Mouse (Mus musculus): ENCODE data around the gene Gnaz.

Gene Gnaz

GRCm38 (mm10) chr10:74966850-74967451 is at the start of gene Gnaz:
Gene Gnaz (plus strand): TSS chr10:74967177.
- peak; percentile 93 for DNase-seq (ENCODE audit: low read depth, low spot score)

GRCm38 (mm10) chr10:74919277-74919676 is 47.7 kb upstream of the Gnaz start:
- no peak for DNase-seq (ENCODE audit: low read depth, low spot score)

- DNase-seq (ENCODE audit: low read depth, low spot score): peak; percentile 67
These were observed 46.0 kb upstream of the Gnaz start for GRCm38 (mm10) chr10:74920853-74921567.

- DNase-seq (ENCODE audit: low read depth, low spot score): no peak
These were observed 45.4 kb upstream of the Gnaz start for GRCm38 (mm10) chr10:74921614-74922013.

- no peak for DNase-seq (ENCODE audit: low read depth, low spot score)
These were observed 44.2 kb upstream of the Gnaz start for GRCm38 (mm10) chr10:74922763-74923162.

GRCm38 (mm10) chr10:74924274-74924673 is 42.7 kb upstream of the Gnaz start:
- DNase-seq (ENCODE audit: low read depth, low spot score): no peak

GRCm38 (mm10) chr10:74925324-74925723 is 41.7 kb upstream of the Gnaz start:
- DNase-seq (ENCODE audit: low read depth, low spot score): no peak

- no peak for DNase-seq (ENCODE audit: low read depth, low spot score)
These were observed 38.7 kb upstream of the Gnaz start for GRCm38 (mm10) chr10:74928276-74928675.

GRCm38 (mm10) chr10:74929578-74929977 is 37.4 kb upstream of the Gnaz start:
- no peak for DNase-seq (ENCODE audit: low read depth, low spot score)

GRCm38 (mm10) chr10:74930541-74930940 is 36.4 kb upstream of the Gnaz start:
- no peak for DNase-seq (ENCODE audit: low read depth, low spot score)

GRCm38 (mm10) chr10:74931631-74932030 is 35.3 kb upstream of the Gnaz start:
- no peak for DNase-seq (ENCODE audit: low read depth, low spot score)

- DNase-seq (ENCODE audit: low read depth, low spot score): no peak
These were observed 34.5 kb upstream of the Gnaz start for GRCm38 (mm10) chr10:74932487-74932886.

GRCm38 (mm10) chr10:74933548-74934190 is 33.3 kb upstream of the Gnaz start:
- no peak for DNase-seq (ENCODE audit: low read depth, low spot score)

- DNase-seq (ENCODE audit: low read depth, low spot score): no peak
These were observed 32.5 kb upstream of the Gnaz start for GRCm38 (mm10) chr10:74934521-74934920.

- no peak for DNase-seq (ENCODE audit: low read depth, low spot score)
These were observed 32.0 kb upstream of the Gnaz start for GRCm38 (mm10) chr10:74935016-74935415.

- no peak for DNase-seq (ENCODE audit: low read depth, low spot score)
These were observed 29.8 kb upstream of the Gnaz start for GRCm38 (mm10) chr10:74937003-74937790.

- DNase-seq (ENCODE audit: low read depth, low spot score): no peak
These were observed 28.6 kb upstream of the Gnaz start for GRCm38 (mm10) chr10:74938410-74938809.

- DNase-seq (ENCODE audit: low read depth, low spot score): no peak
These were observed 27.7 kb upstream of the Gnaz start for GRCm38 (mm10) chr10:74939300-74939699.

- DNase-seq (ENCODE audit: low read depth, low spot score): no peak
These were observed 26.2 kb upstream of the Gnaz start for GRCm38 (mm10) chr10:74940795-74941194.

- DNase-seq (ENCODE audit: low read depth, low spot score): no peak
These were observed 14.0 kb upstream of the Gnaz start for GRCm38 (mm10) chr10:74952830-74953443.

- DNase-seq (ENCODE audit: low read depth, low spot score): no peak
These were observed 2.6 kb upstream of the Gnaz start for GRCm38 (mm10) chr10:74964380-74964779.

Measured in retina, postnatal 7 days (tissue).